Mouse (Mus musculus) kidney, adult 2 months (tissue): Measurements from ENCODE around the gene Fam198a. TPM values are rescaled to one million over a fixed set of nuclear protein-coding genes. Genes with fewer than 3 reads are reported as not detected.
A peak's percentile ranks its signal among the peaks of the same experiment; 100 is the strongest.

Experiments used
- DNase-seq: peaks from one replicate; pipeline ENCODE4 v3.0.0; 2021
- H3K27ac ChIP-seq: fragments of 200-500 bp; 2 replicates; pipeline ENCODE4 v1.5.1; 2012; ENCODE audit warnings: low read depth, low read length, control low read depth, inconsistent platforms; ENCODE audit not compliant: insufficient read depth
- H3K27me3 ChIP-seq: fragments of 200-500 bp; replicated peaks from 2 replicates; pipeline ENCODE4 v1.6.1; 2012; ENCODE audit warnings: mild to moderate bottlenecking, moderate library complexity, low read length, inconsistent platforms; ENCODE audit not compliant: control insufficient read depth, insufficient read depth
- H3K36me3 ChIP-seq: fragments of 200-500 bp; 2 replicates; pipeline ENCODE4 v1.6.1; 2012; ENCODE audit warnings: mild to moderate bottlenecking, moderate library complexity, low read length, inconsistent platforms; ENCODE audit not compliant: control insufficient read depth, insufficient read depth
- H3K4me1 ChIP-seq: fragments of 200-500 bp; 2 replicates; pipeline ENCODE4 v1.6.1; 2011; ENCODE audit warnings: low read length; ENCODE audit not compliant: control insufficient read depth, insufficient read depth
- H3K4me3 ChIP-seq: fragments of 200-500 bp; 2 replicates; pipeline ENCODE4 v1.5.1; 2011; ENCODE audit warnings: mild to moderate bottlenecking, low read depth, low read length, control low read depth; ENCODE audit not compliant: insufficient read depth
- CTCF ChIP-seq: fragments of 200-500 bp; conservative IDR thresholded peaks from 2 replicates; pipeline ENCODE4 v1.5.1; 2011; ENCODE audit warnings: low read depth, mild to moderate bottlenecking, control low read depth, low read length, moderate library complexity, mixed read lengths; ENCODE audit not compliant: insufficient read depth, insufficient read length
- POLR2A ChIP-seq: fragments of 200-500 bp; IDR thresholded peaks from one replicate; pipeline ENCODE4 v1.6.1; 2011; ENCODE audit warnings: low read depth, low read length, control low read depth
- WGBS: fragments of 180-500 bp; shearing (Covaris S2); methylation state at CpG from one replicate; pipeline ENCODE4 v1.1.7; 2018; 5-methylcytosine and 5-hydroxymethylcytosine counted together
- polyA plus RNA-seq: library from polyadenylated mRNA; depleted of rRNA; stranded (reverse); fragments of >200 nt; gene quantifications from 2 replicates; pipeline ENCODE4 v1.2.3, GENCODE M21; 2012

The Fam198a gene
- polyA plus RNA-seq, 1 experiment: 0.25 TPM

DNA sequence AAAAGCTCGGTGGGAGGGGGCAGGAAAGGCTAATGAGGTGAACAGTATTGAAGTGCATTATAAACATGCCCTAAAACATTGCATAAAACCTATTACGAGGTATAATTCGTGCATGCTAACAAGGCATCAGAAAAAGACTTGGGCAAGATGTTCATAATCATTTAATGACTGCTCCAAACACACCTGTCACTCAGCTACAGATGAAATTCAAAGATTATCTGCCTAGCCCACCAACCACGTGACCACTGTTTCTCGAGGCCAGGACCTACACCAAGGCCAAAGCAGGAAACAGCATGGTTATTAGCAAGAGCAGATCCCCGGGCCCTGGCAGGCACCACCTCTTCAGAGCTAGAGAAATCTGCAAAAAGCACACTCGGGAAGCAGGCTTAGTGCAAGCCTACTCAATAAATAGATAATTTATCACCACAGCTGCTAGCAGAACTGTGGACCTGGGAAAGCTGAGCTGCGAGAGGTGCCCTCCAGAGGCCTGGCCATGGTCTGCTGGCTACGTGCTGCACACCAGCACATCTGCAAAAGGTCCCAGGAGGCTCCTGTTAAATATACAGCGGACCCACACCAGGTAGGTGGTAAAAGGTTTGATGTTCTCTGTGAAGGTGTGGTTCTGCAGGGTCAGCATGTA, 30.8 kb downstream of the Fam198a start:
- H3K4me1 ChIP-seq: no peaks in the 10 kb centered on the region
- no peaks in the 10 kb centered on the region for H3K36me3 ChIP-seq
- no peak overlapping the region for H3K4me3 ChIP-seq
- DNase-seq: no peak
- no peaks in the 10 kb centered on the region for H3K27me3 ChIP-seq
- TF ChIP-seq CTCF (no peak), POLR2A (no peak)
- WGBS: 69% methylated on average over 10 of the region's 10 CpGs
- no peak overlapping the region for H3K27ac ChIP-seq

- no peak for TF ChIP-seq POLR2A
- no peak for TF ChIP-seq CTCF
- Histone ChIP-seq H3K27ac (no peak overlapping the region), H3K36me3 (no peaks in the 10 kb centered on the region), H3K4me1 (no peaks in the 10 kb centered on the region), H3K27me3 (no peaks in the 10 kb centered on the region), H3K4me3 (no peak overlapping the region)
- DNase-seq: no peak
- 90% methylated on average over 22 of the region's 22 CpGs for WGBS
Measured at GRCm38 (mm10) chr9:121982214-121982613, 31.4 kb downstream of the Fam198a start.

- H3K27me3 ChIP-seq: no peaks in the 10 kb centered on the region
- no peak for DNase-seq
- no peaks in the 10 kb centered on the region for H3K4me1 ChIP-seq
- H3K4me3 ChIP-seq: no peak overlapping the region
- TF ChIP-seq POLR2A (no peak), CTCF (no peak)
- WGBS: 92% methylated on average over 15 of the region's 15 CpGs
- H3K27ac ChIP-seq: no peak overlapping the region
- no peaks in the 10 kb centered on the region for H3K36me3 ChIP-seq
Measured at GRCm38 (mm10) chr9:121982665-121983064, 31.9 kb downstream of the Fam198a start.

GRCm38 (mm10) chr9:121983504-121983903, 32.7 kb downstream of the Fam198a start:
- no peak for TF ChIP-seq POLR2A
- peak; percentile 85 for TF ChIP-seq CTCF
- no peak overlapping the region for H3K27ac ChIP-seq
- H3K4me3 ChIP-seq: no peak overlapping the region
- no peaks in the 10 kb centered on the region for H3K27me3 ChIP-seq
- peak; percentile 60 for DNase-seq
- H3K36me3 ChIP-seq: no peaks in the 10 kb centered on the region
- H3K4me1 ChIP-seq: no peaks in the 10 kb centered on the region
- WGBS: 37% methylated on average over 15 of the region's 15 CpGs

GRCm38 (mm10) chr9:121984465-121985461, 34.0 kb downstream of the Fam198a start:
- H3K27me3 ChIP-seq: no peaks in the 10 kb centered on the region
- H3K4me3 ChIP-seq: no peak overlapping the region
- H3K4me1 ChIP-seq: no peaks in the 10 kb centered on the region
- TF ChIP-seq POLR2A (no peak), CTCF (peak; percentile 98)
- 71% methylated on average over 15 of the region's 15 CpGs for WGBS
- no peak overlapping the region for H3K27ac ChIP-seq
- no peaks in the 10 kb centered on the region for H3K36me3 ChIP-seq
- peak; percentile 65 for DNase-seq

DNA sequence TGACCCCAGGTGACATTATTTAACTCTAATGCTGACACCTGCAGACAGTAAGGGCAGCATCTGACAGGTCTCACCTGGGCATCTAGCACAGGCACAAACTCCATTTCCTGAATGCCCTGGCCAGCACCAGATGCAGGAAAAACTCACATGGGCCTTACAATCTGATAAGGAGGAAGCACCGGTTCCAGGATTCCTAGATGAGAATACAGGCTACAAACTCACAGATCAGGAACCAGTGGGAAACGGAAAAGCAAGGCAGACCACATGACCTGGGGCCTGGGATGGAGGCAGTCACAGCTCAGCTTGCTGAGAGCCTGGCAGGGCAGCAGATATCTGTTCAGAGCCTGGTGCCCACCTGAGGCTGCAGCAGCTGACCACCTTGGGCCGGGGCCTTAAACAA, 38.1 kb downstream of the Fam198a start:
- Histone ChIP-seq H3K27me3 (no peaks in the 10 kb centered on the region), H3K36me3 (no peaks in the 10 kb centered on the region), H3K4me1 (no peaks in the 10 kb centered on the region), H3K4me3 (no peak overlapping the region), H3K27ac (no peak overlapping the region)
- TF ChIP-seq CTCF: no peak
- no peak for TF ChIP-seq POLR2A
- DNase-seq: no peak
- WGBS: 64% methylated on average over 3 of the region's 3 CpGs

DNA sequence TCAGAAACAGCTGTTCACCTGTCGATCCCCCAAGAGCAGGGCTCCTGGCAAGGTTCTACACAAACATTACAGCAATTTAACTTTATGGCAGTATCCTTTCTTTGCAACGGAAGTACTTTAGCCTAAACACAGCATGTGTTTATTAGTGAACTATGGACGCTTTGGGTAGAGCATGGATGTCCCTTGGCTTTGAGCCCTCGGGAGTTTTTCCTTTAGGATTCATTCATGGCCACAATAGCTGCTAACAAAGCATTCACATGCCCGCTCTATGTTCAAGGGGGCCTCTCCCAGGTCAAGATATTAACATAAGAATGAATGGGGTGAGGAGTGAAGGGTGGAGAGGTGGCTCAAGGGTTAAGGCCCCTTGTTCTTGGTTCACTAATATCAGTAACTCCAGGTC, 38.7 kb downstream of the Fam198a start:
- Histone ChIP-seq H3K4me3 (no peak overlapping the region), H3K4me1 (no peaks in the 10 kb centered on the region), H3K27ac (no peak overlapping the region), H3K27me3 (no peaks in the 10 kb centered on the region), H3K36me3 (no peaks in the 10 kb centered on the region)
- no peak for DNase-seq
- 60% methylated on average over 5 of the region's 5 CpGs for WGBS
- TF ChIP-seq CTCF: no peak
- TF ChIP-seq POLR2A: no peak
